Mouse (Mus musculus) cortical plate, adult 2 months (tissue): ENCODE data around the gene Pank2. TPM values are rescaled to one million over a fixed set of nuclear protein-coding genes. Genes with fewer than 3 reads are reported as not detected.
A peak's percentile ranks its signal among the peaks of the same experiment; 100 is the strongest.

Experiments
- H3K27ac ChIP-seq: fragments of 200-500 bp; 2 replicates; pipeline ENCODE4 v1.5.1; 2012; ENCODE audit warnings: low read length, control low read depth, inconsistent platforms; ENCODE audit not compliant: insufficient read depth
- H3K4me1 ChIP-seq: fragments of 200-500 bp; 2 replicates; pipeline ENCODE4 v1.6.1; 2011; ENCODE audit warnings: low read length; ENCODE audit not compliant: control insufficient read depth, insufficient read depth
- H3K4me3 ChIP-seq: fragments of 200-500 bp; 2 replicates; pipeline ENCODE4 v1.5.1; 2011; ENCODE audit warnings: mild to moderate bottlenecking, low read length, control low read depth; ENCODE audit not compliant: insufficient read depth
- CTCF ChIP-seq: fragments of 200-500 bp; IDR thresholded peaks from 2 replicates; pipeline ENCODE4 v1.5.1; 2011; ENCODE audit warnings: mild to moderate bottlenecking, control low read depth, low read length; ENCODE audit not compliant: insufficient read depth; ENCODE audit errors: extremely low read depth
- POLR2A ChIP-seq: fragments of 200-500 bp; IDR thresholded peaks from 2 replicates; pipeline ENCODE4 v1.6.1; 2011; ENCODE audit warnings: mild to moderate bottlenecking, low read length, control low read depth; ENCODE audit not compliant: insufficient read depth; ENCODE audit errors: extremely low read depth
- polyA plus RNA-seq: library from polyadenylated mRNA; depleted of rRNA; stranded (reverse); fragments of >200 nt; gene quantifications from 2 replicates; pipeline ENCODE4 v1.2.3, GENCODE M21; 2012

The Pank2 gene
- polyA plus RNA-seq, 1 experiment: 35.5 TPM

DNA sequence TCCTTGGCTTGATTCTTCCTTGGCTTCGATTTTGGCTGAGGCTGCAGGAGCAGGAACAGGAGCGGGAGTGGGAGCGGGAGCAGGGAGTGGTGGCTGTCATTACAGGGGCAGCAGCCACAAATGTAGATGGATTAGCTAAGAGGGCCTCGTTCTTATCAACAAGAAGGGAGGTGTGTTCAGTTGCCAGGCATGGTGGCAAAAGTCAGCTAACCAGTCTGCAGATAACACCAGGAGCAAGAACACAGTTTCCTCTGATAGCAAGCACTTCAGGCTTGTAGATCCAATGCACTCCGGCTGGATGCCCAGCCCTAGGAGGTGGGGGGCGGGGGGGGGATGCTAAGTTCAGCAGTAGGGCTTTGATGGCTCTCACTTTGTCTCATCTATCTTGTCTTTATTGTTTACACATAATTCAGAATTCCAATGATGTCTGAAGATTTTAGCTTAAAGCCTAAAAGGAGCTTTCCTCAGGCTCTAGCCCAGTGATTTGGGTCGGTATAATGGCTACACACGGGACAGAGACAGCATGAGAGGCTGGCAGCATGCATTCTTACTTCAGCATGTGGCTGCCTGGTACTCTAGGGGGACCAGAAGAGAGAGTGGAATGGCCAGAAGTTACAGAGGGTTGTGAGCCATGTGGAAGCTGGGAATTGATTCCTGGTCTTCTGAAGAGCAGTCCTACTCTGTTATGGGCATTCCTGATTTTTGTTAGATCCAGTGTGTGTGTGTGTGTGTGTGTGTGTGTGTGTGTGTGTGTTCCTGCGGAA is 1.6 kb upstream of the Pank2 start:
- peaks cover 5% of the 10 kb centered on the region; the same call in 1 of the 2 replicates for H3K4me1 ChIP-seq
- H3K27ac ChIP-seq: no peak overlapping the region
- TF ChIP-seq CTCF (no peak), POLR2A (no peak)
- H3K4me3 ChIP-seq: no peak overlapping the region

DNA sequence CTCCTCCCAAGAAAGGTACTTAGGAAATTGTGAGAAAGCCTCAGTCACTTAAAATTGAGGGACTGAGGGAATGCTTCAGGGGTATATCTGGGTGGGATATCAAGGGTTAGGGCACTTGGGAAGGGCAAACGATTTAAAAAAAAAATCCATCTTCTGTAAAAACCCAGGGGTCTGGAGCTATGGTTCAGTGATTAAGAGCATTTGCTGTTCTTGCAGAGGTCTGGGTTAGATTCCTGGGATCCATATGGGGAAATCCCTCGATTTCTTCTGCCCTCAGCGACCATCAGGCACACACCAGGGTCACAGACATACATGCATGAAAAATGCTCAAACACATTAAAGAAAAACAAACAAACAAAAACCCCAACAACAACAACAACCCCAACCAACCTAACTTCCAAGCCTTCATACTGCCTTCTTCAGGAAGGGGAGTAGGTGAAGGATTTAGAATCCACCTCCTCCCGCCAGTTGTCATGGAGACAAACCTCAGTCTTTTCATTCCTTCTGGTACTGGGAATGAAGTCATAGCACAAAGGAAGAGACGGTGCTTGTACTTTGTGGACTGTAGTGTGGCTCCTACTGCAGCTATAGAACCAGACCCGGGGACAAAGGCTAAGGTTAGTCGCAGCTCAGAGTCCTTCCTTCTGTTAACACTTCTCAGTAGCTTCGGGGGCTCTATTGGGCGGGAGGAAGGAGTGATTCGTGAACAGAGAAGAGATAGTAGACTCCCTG is 648 bp upstream of the Pank2 start:
- H3K4me3 ChIP-seq: peak overlapping the region; percentile 52
- H3K4me1 ChIP-seq: peaks cover 5% of the 10 kb centered on the region; the same call in 1 of the 2 replicates
- peak overlapping the region; percentile 96 for H3K27ac ChIP-seq
- TF ChIP-seq CTCF (no peak), POLR2A (no peak; the same call in 1 of the 2 replicates)

DNA sequence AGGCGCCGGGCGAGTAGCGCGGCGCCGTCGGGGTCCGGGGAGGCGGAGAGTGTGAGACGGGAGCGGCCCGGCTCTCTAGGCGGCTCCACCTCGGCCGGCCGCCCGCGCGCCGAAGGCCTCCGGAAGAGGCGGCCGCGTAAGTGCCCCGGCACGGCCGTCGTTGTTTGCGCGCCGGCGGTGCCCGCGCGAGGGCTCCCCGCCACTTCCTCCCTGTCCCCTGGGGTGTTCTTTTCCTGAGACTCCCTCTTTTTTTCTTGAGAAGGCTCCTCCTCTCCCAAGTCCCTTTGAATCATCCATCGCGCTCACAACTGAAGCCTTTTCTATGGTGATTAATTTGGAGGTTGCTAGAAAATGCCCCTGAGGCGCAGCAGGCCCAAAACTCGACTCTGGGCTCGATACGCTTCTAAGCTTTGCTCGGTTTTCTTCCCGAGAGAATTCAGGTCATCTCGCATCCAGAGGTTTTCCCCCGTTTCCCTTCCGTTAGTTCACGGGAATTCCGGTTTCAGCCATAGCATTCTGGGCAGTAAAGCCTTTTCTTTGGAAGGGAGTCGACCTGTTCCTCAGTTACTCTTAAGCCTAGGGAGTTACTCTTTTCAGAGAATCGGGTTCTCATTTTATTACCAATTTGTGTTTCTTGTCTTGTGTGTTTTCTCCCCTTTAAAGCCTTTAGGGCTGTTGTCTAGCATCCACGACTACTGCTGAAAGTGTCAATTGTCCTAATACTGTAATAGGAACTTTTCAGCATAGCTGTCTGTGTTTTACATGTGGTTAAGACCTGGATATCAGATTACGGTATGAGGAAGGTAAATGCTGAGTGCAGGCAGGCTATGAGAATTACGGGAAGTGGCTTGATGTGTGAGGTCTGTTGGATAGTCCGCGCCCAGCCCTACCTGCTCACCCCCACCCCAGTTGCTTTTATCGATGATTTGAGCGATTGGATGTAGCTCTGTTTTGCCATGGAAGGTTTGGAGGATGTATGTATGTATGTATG is 680 bp downstream of the Pank2 start:
- Histone ChIP-seq H3K4me1 (peaks cover 5% of the 10 kb centered on the region; the same call in 1 of the 2 replicates), H3K4me3 (peak overlapping the region; percentile 52), H3K27ac (peak overlapping the region; percentile 80)
- TF ChIP-seq POLR2A (no peak), CTCF (no peak)

DNA sequence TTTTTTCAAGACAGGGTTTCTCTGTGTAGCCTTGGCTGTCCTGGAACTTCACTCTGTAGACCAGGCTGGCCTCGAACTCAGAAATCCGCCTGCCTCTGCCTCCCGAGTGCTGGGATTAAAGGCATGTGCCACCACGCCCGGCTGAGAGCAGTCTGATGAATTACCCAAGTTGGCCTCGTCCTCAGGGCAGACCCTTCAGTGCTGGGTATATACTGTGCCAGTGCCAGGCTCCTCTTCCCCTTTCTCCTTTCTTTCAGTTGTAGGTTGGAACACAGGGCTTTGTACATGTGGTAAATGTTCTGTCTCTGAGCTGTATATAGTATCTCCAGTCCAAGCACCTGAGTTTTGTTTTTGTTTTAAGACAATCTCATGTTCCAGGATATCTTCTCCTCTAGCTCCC is 1.7 kb downstream of the Pank2 start:
- H3K4me1 ChIP-seq: peaks cover 5% of the 10 kb centered on the region; the same call in 1 of the 2 replicates
- no peak overlapping the region; the same call in 1 of the 2 replicates for H3K4me3 ChIP-seq
- TF ChIP-seq CTCF (no peak), POLR2A (no peak)

DNA sequence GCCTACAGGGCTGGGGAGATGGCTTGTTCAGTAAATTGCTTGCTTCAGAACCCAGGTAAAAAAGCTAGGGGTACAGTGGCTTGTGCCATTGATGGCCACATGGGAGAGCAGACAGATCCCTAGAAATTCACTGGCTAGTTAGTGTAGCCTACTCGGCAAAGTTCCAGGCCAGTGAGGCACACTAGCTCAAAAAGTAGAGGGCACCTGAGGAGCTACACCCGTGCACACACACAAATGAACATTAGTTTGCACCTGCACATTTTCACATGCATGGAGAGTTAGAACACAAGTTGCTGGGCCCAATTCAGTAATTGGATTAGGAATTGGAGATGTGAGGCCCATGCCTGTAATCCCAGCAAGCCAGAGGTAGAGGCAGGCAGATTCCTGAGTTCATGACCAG is 2.8 kb downstream of the Pank2 start:
- Histone ChIP-seq H3K4me1 (peaks cover 5% of the 10 kb centered on the region; the same call in 1 of the 2 replicates), H3K27ac (no peak overlapping the region), H3K4me3 (no peak overlapping the region)
- TF ChIP-seq POLR2A (no peak), CTCF (no peak)

More for the DNA sequence above, 1.7 kb downstream of the Pank2 start:
- no peak overlapping the region for H3K27ac ChIP-seq

DNA sequence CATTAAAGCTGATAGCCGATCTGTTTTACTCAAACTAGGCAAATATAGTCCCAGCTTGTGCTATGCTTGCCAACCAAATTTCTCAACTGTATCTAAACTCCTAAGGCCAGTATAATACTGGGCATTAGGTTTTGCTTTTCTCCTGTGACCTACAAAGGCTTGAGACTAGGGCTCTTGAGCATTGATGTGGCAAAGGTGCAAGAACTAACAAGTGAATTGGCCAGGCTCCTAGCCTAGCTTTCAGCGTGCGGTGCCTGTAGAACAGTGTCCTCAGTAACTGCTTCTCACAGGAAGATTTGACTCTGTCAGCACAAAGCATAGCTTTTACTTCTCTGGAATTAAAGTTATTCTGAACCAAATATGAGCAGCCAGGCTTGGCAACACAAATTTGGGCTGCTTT is 13.2 kb downstream of the Pank2 start:
- TF ChIP-seq POLR2A (no peak), CTCF (no peak)
- H3K4me1 ChIP-seq: peaks cover 4% of the 10 kb centered on the region; the same call in 1 of the 2 replicates
- no peak overlapping the region for H3K27ac ChIP-seq
- no peak overlapping the region for H3K4me3 ChIP-seq

DNA sequence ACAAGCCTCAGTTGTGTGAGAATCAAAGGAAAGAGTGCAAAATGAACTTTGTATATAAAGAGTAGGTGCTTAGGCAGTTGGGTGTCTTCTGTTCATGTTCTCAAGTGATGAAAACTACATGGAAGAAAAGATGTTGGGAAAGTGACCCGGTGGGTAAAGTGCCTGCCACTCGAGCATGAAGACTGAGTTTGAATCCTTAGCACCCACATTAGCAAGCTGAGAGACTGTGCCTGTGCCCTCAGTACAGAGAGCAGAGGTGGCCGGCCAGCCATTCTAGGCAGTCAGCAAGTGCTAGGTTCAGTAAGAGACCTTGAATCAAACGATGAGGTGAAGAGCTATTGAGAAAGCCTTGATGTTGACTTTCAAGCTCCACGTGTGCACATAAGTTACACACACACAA is 14.4 kb downstream of the Pank2 start:
- TF ChIP-seq POLR2A: no peak
- no peak for TF ChIP-seq CTCF
- Histone ChIP-seq H3K27ac (no peak overlapping the region), H3K4me3 (no peak overlapping the region), H3K4me1 (peaks cover 2% of the 10 kb centered on the region; the same call in 1 of the 2 replicates)

DNA sequence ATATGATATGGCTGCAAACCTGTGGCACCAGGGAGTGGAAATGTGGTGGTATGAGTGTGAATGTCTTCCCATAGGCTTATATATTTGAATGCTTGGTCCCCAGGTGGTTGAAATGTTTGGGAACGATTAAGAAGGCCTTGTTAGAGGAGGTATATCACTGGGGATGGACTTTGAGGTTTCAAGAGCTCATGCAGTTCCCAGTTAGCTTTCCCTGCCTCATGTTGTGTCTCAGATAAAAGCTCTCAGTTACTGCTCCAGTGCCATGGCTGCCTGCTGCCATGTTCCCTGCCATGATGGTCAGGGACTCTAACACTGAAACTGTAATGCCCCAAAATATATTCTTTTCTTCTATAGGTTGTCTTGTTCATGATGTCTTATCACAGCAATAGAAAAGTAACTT is 19.3 kb downstream of the Pank2 start:
- H3K4me1 ChIP-seq: no peaks in the 10 kb centered on the region
- no peak overlapping the region for H3K4me3 ChIP-seq
- H3K27ac ChIP-seq: no peak overlapping the region

DNA sequence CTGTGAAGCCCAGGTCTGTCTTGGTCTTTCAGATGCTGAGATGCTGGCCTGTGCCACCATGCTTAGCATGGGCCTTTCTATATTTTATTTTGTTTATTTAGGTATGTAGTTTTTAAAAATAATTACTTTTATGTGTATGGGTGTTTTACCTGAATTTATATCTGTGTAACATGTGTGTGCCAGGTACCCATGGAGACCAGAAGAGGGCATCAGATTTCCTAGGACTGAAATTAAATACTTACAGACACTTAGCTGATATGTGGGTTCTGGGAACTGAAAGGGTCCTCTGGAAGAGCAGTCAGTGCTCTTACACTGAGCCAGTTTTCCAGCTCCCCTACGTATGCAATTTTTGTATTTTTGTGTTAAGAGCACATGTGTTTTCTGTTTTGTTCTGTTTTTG is 24.0 kb downstream of the Pank2 start:
- Histone ChIP-seq H3K4me3 (no peak overlapping the region), H3K4me1 (no peaks in the 10 kb centered on the region; the same call in 1 of the 2 replicates), H3K27ac (no peak overlapping the region)
- no peak for TF ChIP-seq CTCF
- TF ChIP-seq POLR2A: no peak

More for the DNA sequence above, 19.3 kb downstream of the Pank2 start:
- TF ChIP-seq CTCF (no peak), POLR2A (no peak)
